Mouse (Mus musculus) retina, adult 2 months (tissue): ENCODE data around the gene Ino80e.

Experiments
- DNase-seq: peaks from one replicate; pipeline ENCODE4 v3.0.0-alpha.2; 2012; ENCODE audit warnings: low read depth, low spot score

Ino80e gene

DNA sequence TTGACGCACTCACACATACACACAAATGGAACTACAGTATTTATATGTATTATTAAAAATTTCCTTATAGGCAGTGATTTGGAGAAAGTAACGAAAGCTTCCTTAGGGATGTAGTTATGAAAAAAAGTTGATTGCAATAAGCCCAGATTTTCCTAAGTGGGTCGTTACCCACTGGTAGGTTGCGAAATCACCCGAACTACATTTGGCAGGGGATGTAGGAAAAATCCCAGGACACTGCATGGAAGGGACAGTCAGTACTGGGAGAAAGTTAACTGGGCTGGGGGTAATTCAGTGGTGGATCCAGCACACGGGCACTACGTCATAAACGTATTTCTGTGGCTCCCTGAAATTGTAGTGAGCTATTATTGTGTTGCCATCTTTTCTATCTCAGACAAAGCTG is 45.7 kb downstream of the Ino80e start:
- DNase-seq = no peak

DNA sequence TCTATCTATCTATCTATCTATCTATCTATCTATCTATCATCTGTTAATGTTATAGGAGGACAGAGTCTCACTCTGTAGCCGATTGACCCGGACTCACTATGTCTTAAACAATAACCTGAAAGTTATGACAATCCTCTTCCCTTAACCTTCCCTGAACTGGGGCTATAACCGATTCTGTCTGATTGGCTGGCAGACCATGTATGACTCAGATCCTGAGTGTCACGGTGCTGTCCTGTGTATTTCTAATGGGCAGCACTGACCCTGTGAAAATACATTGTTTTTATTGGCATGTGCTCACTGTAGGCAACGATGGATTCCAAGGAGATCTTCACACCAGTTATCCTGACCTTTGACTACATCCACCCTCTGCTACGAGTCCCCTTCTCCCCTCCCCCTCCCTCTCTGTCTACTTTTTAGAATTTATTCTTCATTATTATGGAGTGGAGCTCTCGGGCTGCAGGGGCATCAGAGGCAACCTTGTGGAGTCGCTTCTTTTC is 46.4 kb downstream of the Ino80e start:
- no peak for DNase-seq

GRCm38 (mm10) chr7:126809723-126810369 is 52.3 kb downstream of the Ino80e start:
- no peak for DNase-seq

DNA sequence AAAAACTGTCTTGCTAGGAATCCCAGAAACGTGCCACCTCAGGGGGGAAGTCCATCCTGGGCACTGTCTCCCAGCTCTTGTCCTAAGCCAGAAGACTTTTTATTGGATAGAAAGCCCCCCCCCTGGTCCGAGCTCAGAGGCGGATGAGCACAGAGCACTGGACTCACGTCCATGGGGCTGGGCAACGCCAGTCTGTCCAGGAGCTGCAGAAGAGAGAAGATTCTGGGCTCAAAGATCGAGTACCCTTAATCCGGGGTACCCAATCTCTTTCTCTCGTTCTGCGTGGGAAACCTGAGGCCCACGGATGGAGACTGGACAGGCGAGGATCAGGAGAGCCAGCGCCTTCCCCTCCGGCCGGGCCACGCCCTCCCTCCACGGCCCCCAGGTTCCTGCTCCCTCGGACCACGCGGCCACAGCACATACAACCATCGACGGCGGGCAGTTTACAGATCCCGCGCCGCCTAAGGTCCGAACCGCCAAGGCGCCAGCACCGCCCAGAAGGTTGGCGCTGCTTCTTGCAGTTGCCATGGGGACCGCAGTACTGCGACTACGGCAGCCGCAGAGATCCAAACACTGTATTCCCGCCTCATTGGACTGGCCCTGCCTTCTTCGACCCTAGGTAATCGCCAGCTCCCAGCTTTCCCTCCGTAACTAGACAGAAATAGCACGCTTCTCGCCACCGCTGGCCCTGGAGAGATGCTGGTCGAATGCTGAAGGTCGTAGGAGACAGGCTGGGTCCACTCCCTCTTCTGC is 53.3 kb downstream of the Ino80e start:
- DNase-seq = peak; percentile 63

- no peak for DNase-seq
Observed at GRCm38 (mm10) chr7:126807405-126807804, 54.8 kb downstream of the Ino80e start.

GRCm38 (mm10) chr7:126806956-126807355 is 55.2 kb downstream of the Ino80e start:
- DNase-seq = no peak

- DNase-seq = no peak
Observed at GRCm38 (mm10) chr7:126803751-126804150, 58.4 kb downstream of the Ino80e start.

DNA sequence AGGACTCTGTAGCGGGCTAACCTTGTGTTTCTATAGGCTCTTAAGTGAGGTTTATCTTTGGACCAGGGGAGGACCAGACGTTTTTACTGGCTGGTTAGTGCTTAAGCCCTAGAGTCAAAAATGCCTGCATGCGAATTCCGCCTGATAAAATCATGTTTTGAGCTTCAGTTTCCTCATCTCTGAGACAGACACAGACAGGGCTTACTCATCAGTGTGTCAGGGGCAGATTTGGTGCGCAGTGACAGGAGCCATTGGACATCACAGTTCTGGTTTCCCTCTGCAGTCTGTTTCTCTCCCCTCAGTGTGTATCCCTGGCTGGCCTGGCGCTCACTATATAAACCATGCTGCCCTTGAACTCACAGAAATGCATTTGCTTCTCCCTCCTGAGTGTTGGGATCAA is 59.0 kb downstream of the Ino80e start:
- no peak for DNase-seq

GRCm38 (mm10) chr7:126802134-126802889 is 59.9 kb downstream of the Ino80e start:
- no peak for DNase-seq

GRCm38 (mm10) chr7:126801057-126801422 is 61.1 kb downstream of the Ino80e start:
- no peak for DNase-seq
